Mouse (Mus musculus): ENCODE data around the gene Tmem229b. TPM values are rescaled to one million over a fixed set of nuclear protein-coding genes. Genes with fewer than 3 reads are reported as not detected.
"Not testable (repeated sequence)": the region's sequence is repeated elsewhere in the genome, so short reads cannot be mapped to it uniquely, and the experiment has no call there.

The Tmem229b gene
- polyA plus RNA-seq, 1 experiment from 2014 or later, result 58.6 TPM

DNA sequence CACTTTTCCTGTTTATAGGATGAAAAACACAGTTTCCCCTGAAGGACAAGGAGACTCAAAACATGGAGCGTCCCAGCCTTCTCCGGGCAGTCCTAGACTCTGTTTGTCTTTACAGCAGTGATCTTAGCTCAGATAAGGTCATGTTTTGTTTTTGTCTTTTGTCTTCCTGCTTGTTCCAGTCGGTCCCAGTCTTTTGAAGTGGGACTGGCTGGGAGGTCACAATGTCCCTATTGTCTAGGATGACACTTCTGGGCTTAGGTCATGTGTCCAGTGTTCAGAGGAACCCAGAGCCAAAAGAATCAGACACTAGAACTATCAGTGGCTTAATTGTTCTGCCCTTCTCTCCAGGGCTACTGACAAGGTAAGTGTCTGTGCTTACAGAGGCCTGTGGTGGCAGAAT lies 27.9 kb upstream of the Tmem229b start:
- no peaks in the 10 kb centered on the region for H3K9me3 ChIP-seq
- H3K4me2 ChIP-seq (replicated peaks), result no peak overlapping the region
- no peak overlapping the region for H3K9ac ChIP-seq (replicated peaks)
- no peak overlapping the region for H3K4me3 ChIP-seq
- no peak for ATAC-seq (replicated peaks)
- H3K27ac ChIP-seq (replicated peaks), result no peak overlapping the region
- no peaks in the 10 kb centered on the region for H3K36me3 ChIP-seq
- whole genome bisulfite sequencing, result 56% methylated on average over 3 of the region's 3 CpGs
- no peaks in the 10 kb centered on the region for H3K4me1 ChIP-seq
- H3K27me3 ChIP-seq, result no peaks in the 10 kb centered on the region

DNA sequence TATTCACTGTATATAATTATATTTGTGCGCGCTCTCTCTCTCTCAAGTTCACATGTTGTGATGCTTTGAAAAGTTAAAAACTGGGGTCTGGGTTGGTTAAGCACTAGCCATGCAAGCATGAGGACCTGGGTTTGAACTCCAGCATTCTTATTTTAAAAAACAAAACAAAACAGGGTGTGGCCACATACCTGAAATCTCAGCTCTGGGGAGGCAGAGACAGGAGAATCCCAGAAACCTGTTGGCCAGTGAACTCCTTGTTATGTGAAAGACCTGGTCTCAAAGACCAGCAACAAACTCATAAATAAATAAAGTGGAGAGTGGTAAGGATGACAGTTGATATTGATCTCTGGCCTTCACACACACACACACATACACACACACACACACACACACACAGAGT lies 26.9 kb upstream of the Tmem229b start:
- H3K4me1 ChIP-seq, result peaks cover 4% of the 10 kb centered on the region
- H3K36me3 ChIP-seq, result no peaks in the 10 kb centered on the region
- 100% methylated on average over 2 of the region's 2 CpGs for WGBS
- no peak overlapping the region for H3K9ac ChIP-seq (replicated peaks)
- H3K4me2 ChIP-seq (replicated peaks), result no peak overlapping the region
- no peak overlapping the region for H3K4me3 ChIP-seq
- H3K27ac ChIP-seq (replicated peaks), result no peak overlapping the region
- H3K27me3 ChIP-seq, result no peaks in the 10 kb centered on the region
- no peak for ATAC-seq (replicated peaks)
- H3K9me3 ChIP-seq, result no peaks in the 10 kb centered on the region

- 1% methylated on average over 69 of the region's 80 CpGs for WGBS
- peak within 1 kb of the TSS; percentile 52 for H3K9ac ChIP-seq (replicated peaks)
- no peaks in the 10 kb centered on the region for H3K27me3 ChIP-seq
- no peak within 1 kb of the TSS for H3K27ac ChIP-seq (replicated peaks)
- no peaks in the 10 kb centered on the region for H3K9me3 ChIP-seq
- no peaks in the 10 kb centered on the region for H3K36me3 ChIP-seq
- H3K4me3 ChIP-seq, result peak within 1 kb of the TSS; percentile 51
- peak within 1 kb of the TSS; percentile 96 for H3K4me2 ChIP-seq (replicated peaks)
- ATAC-seq (replicated peaks), result peak; percentile 90
- H3K4me1 ChIP-seq, result peaks cover 12% of the 10 kb centered on the region
These were observed 21.8 kb upstream of the Tmem229b start, which contains the start of gene Plekhh1 for GRCm38 (mm10) chr12:79028911-79029861. Gene Plekhh1, plus strand, starts transcription at chr12:79029163.

- not testable (repeated sequence) for H3K36me3 ChIP-seq; H3K4me2 ChIP-seq (replicated peaks); H3K9me3 ChIP-seq; H3K27ac ChIP-seq (replicated peaks); H3K9ac ChIP-seq (replicated peaks); ATAC-seq (replicated peaks); H3K27me3 ChIP-seq; H3K4me3 ChIP-seq
- H3K4me1 ChIP-seq, result peaks cover 12% of the 10 kb centered on the region
- WGBS, result 89% methylated on average over 8 of the region's 8 CpGs
These were observed 20.1 kb upstream of the Tmem229b start for GRCm38 (mm10) chr12:79027526-79027925.

DNA sequence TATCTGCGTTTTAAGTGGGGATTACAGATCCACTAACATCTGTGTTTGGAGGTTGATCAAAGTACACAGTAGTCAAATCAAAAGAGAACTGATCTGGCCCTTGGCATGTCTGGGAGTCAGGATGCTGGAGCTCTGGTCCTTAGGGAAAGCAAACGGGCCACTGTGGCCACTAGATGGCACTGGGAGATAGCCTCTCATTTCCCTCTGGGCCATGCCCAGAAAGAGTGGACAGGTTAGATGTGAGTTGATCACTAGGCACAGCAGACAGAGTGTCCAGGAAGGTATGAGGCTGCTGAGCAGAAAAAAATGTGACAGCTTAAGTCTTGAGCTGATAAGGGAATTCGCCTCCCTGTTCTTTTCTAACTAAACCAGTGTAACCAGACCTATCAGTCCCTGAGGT lies 15.5 kb upstream of the Tmem229b start:
- Histone ChIP-seq H3K9me3 (no peaks in the 10 kb centered on the region), H3K27ac (replicated peaks) (no peak overlapping the region), H3K9ac (replicated peaks) (no peak overlapping the region), H3K4me1 (no peaks in the 10 kb centered on the region), H3K4me2 (replicated peaks) (no peak overlapping the region), H3K4me3 (no peak overlapping the region), H3K27me3 (no peaks in the 10 kb centered on the region), H3K36me3 (no peaks in the 10 kb centered on the region)
- peak; percentile 43; the same call in 1 of the 2 replicates for ATAC-seq (replicated peaks)
- 16% methylated on average over 3 of the region's 3 CpGs for WGBS

DNA sequence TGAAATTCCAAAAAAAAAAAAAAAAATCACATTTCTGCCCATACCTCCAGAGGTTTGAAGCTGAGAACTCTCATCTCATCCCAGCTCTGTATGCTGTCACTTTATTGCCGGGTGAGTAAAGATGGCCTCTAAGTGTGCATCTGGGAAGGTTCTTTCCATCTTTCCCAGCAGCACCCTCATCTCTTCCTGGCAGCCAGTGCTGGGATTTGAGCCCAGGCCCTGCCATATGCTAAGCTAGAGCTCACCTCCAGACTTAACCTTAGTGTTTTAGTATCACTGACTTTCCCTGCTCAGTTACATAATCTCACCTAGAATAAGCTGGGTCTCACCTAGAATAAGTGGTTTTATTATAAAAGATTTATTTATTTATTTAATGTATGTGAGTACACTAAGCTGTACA lies 14.5 kb upstream of the Tmem229b start:
- H3K4me3 ChIP-seq, result no peak overlapping the region
- no peaks in the 10 kb centered on the region for H3K36me3 ChIP-seq
- no peaks in the 10 kb centered on the region for H3K4me1 ChIP-seq
- H3K4me2 ChIP-seq (replicated peaks), result no peak overlapping the region
- no peak overlapping the region for H3K27ac ChIP-seq (replicated peaks)
- no peak overlapping the region for H3K9ac ChIP-seq (replicated peaks)
- no peak for ATAC-seq (replicated peaks)
- H3K27me3 ChIP-seq, result no peaks in the 10 kb centered on the region
- WGBS, result 79% methylated on average over 1 of the region's 1 CpGs
- no peaks in the 10 kb centered on the region for H3K9me3 ChIP-seq

DNA sequence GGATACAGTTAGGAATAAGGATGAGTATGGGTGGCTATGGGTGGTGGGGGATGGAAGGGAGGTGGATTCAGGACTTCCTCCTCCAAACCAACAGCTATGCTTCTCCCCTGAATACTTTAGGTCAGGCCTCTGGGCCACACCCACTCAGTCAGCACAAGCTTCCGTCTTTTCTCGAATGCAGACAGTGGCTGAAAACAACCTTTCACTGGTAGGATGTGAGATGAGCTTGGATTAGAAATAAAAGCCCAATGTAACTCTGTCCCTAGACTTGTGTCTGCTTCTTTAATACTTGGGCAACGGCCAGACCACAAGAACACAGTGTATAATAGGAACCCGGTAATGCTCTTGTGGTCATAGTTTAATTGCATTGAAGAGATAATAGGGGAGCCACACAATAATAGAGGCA lies 10.6 kb upstream of the Tmem229b start:
- no peak for ATAC-seq (replicated peaks)
- Histone ChIP-seq H3K27me3 (no peaks in the 10 kb centered on the region), H3K4me2 (replicated peaks) (no peak overlapping the region), H3K9me3 (no peaks in the 10 kb centered on the region), H3K4me3 (no peak overlapping the region), H3K36me3 (no peaks in the 10 kb centered on the region), H3K27ac (replicated peaks) (no peak overlapping the region), H3K4me1 (peaks cover 6% of the 10 kb centered on the region; the same call in 1 of the 2 replicates), H3K9ac (replicated peaks) (no peak overlapping the region)
- 33% methylated on average over 4 of the region's 4 CpGs for WGBS

DNA sequence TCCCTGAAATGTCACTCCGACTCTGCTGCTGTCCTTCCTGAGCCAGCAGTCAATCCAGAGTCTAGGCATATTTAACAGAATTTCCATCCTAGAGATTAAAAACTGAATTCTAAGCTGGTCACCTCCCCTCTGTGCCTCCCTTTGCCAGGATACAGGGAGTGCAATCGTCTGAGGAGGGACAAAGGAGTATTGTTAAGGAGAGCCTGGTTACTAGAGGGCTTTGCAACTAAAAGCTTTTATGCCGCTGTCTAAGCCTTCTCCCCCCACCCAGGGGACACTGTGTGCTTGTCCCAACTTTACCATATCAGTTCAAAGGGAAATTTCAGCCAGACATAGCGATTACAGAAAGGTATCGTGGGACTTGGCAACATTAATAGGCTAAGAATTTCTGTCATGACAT lies 8.7 kb upstream of the Tmem229b start:
- WGBS, result 7% methylated on average over 5 of the region's 5 CpGs

GRCm38 (mm10) chr12:79010569-79010968 lies 3.1 kb upstream of the Tmem229b start:
- Histone ChIP-seq H3K9ac (replicated peaks) (no peak overlapping the region), H3K27me3 (no peaks in the 10 kb centered on the region), H3K4me1 (peaks cover 15% of the 10 kb centered on the region), H3K9me3 (no peaks in the 10 kb centered on the region), H3K4me3 (no peak overlapping the region), H3K4me2 (replicated peaks) (no peak overlapping the region), H3K27ac (replicated peaks) (no peak overlapping the region), H3K36me3 (no peaks in the 10 kb centered on the region)
- ATAC-seq (replicated peaks), result no peak
- WGBS, result 49% methylated on average over 3 of the region's 3 CpGs

More for the DNA sequence above, 8.7 kb upstream of the Tmem229b start:
- Histone ChIP-seq H3K4me2 (replicated peaks) (no peak overlapping the region; the same call in 1 of the 2 replicates), H3K4me1 (peaks cover 6% of the 10 kb centered on the region; the same call in 1 of the 2 replicates), H3K4me3 (no peak overlapping the region), H3K27me3 (no peaks in the 10 kb centered on the region), H3K36me3 (no peaks in the 10 kb centered on the region), H3K9ac (replicated peaks) (no peak overlapping the region), H3K27ac (replicated peaks) (no peak overlapping the region), H3K9me3 (no peaks in the 10 kb centered on the region)
- 0 out of 2 replicates have a peak, but pooled peaks have one; percentile 43 for ATAC-seq (replicated peaks)

DNA sequence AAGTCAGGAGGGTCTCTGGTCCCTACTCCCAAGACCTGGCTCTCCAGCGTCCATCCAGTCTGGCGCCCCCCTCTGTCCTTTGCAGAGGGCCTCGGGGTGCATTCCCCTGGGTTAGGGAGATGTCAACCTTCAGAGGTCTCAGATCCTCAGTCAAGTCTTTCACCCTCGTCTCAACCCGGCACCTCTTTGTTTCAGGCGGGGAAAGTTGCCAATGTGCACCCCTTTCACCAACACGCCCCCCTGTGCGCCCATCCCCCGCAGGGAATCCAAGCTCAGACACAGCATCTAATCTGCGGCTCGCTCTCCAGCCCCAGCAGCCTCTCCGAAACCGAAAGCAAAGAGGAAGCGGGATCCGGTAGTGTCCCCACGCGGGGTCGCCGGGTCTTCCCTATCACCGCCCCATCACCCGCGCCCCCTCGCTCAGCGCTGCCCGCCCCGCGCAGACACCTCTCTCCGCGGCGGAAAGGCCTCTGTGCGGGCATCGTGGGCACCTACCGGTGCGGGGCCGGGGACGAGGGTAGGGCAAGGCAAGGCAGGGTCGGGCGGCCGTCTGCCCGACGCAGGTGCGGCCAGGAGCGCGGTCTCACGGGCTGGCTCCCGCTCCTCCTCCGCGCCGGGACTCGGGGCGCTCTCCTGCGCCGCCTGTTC lies 825 bp downstream of the Tmem229b start:
- under 1% methylated on average over 45 of the region's 53 CpGs for WGBS
- Histone ChIP-seq H3K27ac (replicated peaks) (peak overlapping the region; percentile 93), H3K9ac (replicated peaks) (peak overlapping the region; percentile 98), H3K27me3 (no peaks in the 10 kb centered on the region), H3K9me3 (no peaks in the 10 kb centered on the region), H3K4me3 (peak overlapping the region; percentile 100), H3K4me1 (peaks cover 25% of the 10 kb centered on the region), H3K4me2 (replicated peaks) (peak overlapping the region; percentile 84), H3K36me3 (no peaks in the 10 kb centered on the region)
- peak; percentile 81 for ATAC-seq (replicated peaks)

GRCm38 (mm10) chr12:79006076-79006475 lies 1.4 kb downstream of the Tmem229b start:
- Histone ChIP-seq H3K27ac (replicated peaks) (peak overlapping the region; percentile 93; the same call in 1 of the 2 replicates), H3K4me1 (peaks cover 25% of the 10 kb centered on the region), H3K4me2 (replicated peaks) (peak overlapping the region; percentile 84), H3K36me3 (no peaks in the 10 kb centered on the region), H3K27me3 (no peaks in the 10 kb centered on the region), H3K9ac (replicated peaks) (peak overlapping the region; percentile 98), H3K4me3 (peak overlapping the region; percentile 100), H3K9me3 (no peaks in the 10 kb centered on the region)
- 26% methylated on average over 9 of the region's 9 CpGs for WGBS
- ATAC-seq (replicated peaks), result no peak; the same call in 1 of the 2 replicates

DNA sequence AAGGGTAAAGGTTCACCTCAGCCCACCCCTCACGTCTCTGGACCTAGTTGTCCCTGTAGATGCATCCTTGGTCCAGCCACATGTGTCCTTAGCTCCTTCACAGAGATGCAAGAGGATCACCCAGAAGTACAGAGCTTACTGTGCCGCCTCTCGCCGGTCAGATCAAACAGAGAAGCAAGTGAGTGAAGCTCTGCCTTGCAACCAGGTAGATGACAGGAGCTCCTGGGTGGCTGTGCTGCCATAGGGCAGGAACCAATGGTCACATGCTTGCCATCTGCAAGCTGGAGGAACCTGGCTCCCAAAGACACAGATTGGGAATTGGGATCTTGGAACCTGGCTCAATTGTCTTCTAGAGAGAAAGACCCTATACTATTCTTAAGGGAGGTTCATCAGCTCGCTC lies 2.0 kb downstream of the Tmem229b start:
- no peaks in the 10 kb centered on the region for H3K27me3 ChIP-seq
- H3K4me3 ChIP-seq, result 0 out of 2 replicates have a peak overlapping the region, but pooled peaks have one; percentile 100
- H3K27ac ChIP-seq (replicated peaks), result no peak overlapping the region
- no peaks in the 10 kb centered on the region for H3K36me3 ChIP-seq
- no peak overlapping the region for H3K9ac ChIP-seq (replicated peaks)
- no peaks in the 10 kb centered on the region for H3K9me3 ChIP-seq
- ATAC-seq (replicated peaks), result no peak
- 93% methylated on average over 5 of the region's 5 CpGs for WGBS
- H3K4me1 ChIP-seq, result peaks cover 25% of the 10 kb centered on the region
- H3K4me2 ChIP-seq (replicated peaks), result peak overlapping the region; percentile 84

Data from forebrain, embryonic 15.5 days (tissue).